Mouse (Mus musculus): ENCODE data around the gene Spag16. TPM values are rescaled to one million over a fixed set of nuclear protein-coding genes. Genes with fewer than 3 reads are reported as not detected.

Gene Spag16
- total RNA-seq, 2 experiments from 2014 or later: not detected

Other genes with a start within 250 kb of the Spag16 start
- gene Ikzf2, start 139.7 kb upstream of the Spag16 start, total RNA-seq (2015; ENCODE audit: low replicate concordance): 1.0 and 4.4 TPM in 2 replicates
- 1.8 and 2.1 TPM in 2 replicates for gene Ikzf2, start 139.7 kb upstream of the Spag16 start, total RNA-seq (2017; ENCODE audit: low replicate concordance)

All from erythroblast, adult 5-6 weeks (primary cell).